In the genomic region with DNA sequence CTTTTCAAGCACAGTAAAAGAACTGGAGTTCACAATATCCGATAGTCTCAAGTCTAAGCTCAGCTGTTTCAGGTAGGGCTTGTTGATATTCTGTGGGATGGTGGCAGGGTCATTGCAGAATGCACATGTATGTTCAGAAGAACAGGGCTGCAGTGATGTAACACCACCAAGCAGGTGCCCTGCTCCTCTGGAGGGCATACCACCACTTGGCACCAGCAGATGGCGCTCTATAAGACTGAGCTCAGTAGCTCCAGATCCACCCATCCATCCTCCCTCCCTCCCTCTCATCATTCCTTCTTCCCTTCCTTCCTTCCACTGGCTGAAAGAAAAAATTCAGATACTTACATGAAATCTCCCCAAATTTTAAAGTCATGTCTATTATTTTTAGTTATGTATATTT, we compare ENCODE assay signal across 7 mouse cellular contexts.
DNase-seq lines count a peak whose midpoint lies in the region; ATAC-seq and TF ChIP-seq lines count a peak whose summit lies in the region.

No protein-coding gene starts in this region.

- H3K27me3 ChIP-seq in ES-Bruce4 (ENCODE audit: control insufficient read depth, insufficient read depth, low read length, poor library complexity, severe bottlenecking) = no peaks in the 10 kb centered on the region
- peaks cover 9% of the 10 kb centered on the region; the same call in 1 of the 2 replicates for H3K27me3 ChIP-seq in embryonic facial prominence, embryonic 14.5 days (replicated peaks; ENCODE audit: control insufficient read depth, insufficient read depth, low read length)

- peaks cover 3% of the 10 kb centered on the region for H3K4me1 ChIP-seq in ES-Bruce4 (ENCODE audit: control insufficient read depth, insufficient read depth, low read length)
- H3K4me1 ChIP-seq in embryonic facial prominence, embryonic 14.5 days (ENCODE audit: control insufficient read depth, insufficient read depth, low read length) = no peaks in the 10 kb centered on the region
- peaks cover under 1% of the 10 kb centered on the region; the same call in 1 of the 2 replicates for H3K4me1 ChIP-seq in lung, adult 2 months (ENCODE audit: control insufficient read depth, insufficient read depth, low read length)

- TF ChIP-seq POLR2A in ES-Bruce4 (IDR thresholded peaks at IDR 0.05; ENCODE audit: insufficient read depth, low read length) = no peak
- no peak for TF ChIP-seq POLR2A in lung, adult 2 months (IDR thresholded peaks at IDR 0.05; ENCODE audit: borderline replicate concordance, extremely low read depth, low read depth, low read length)

- ATAC-seq in embryonic facial prominence, embryonic 14.5 days (ENCODE audit: low read depth) = 0 out of 2 replicates have a peak, but pooled peaks have one; percentile 41

- TF ChIP-seq EP300 in ES-Bruce4 (IDR thresholded peaks at IDR 0.05; ENCODE audit: insufficient read depth, low read depth, low read length) = no peak

- no peak overlapping the region for H3K9ac ChIP-seq in ES-Bruce4 (ENCODE audit: low read depth, poor library complexity, severe bottlenecking)
- H3K9ac ChIP-seq in embryonic facial prominence, embryonic 14.5 days (ENCODE audit: low read depth, low read length) = no peak overlapping the region

- peak; percentile 93 for TF ChIP-seq CTCF in ES-Bruce4 (IDR thresholded peaks at IDR 0.05; ENCODE audit: low read depth, low read length)
- TF ChIP-seq CTCF in lung, adult 2 months (IDR thresholded peaks at IDR 0.05; ENCODE audit: insufficient read depth, low read length) = peak; percentile 89

- H3K9me3 ChIP-seq in ES-Bruce4 (replicated peaks; ENCODE audit: control insufficient read depth, insufficient read depth, low read length, poor library complexity, severe bottlenecking) = no peaks in the 10 kb centered on the region
- no peaks in the 10 kb centered on the region for H3K9me3 ChIP-seq in embryonic facial prominence, embryonic 14.5 days (ENCODE audit: control insufficient read depth, low read length)

- no peak overlapping the region for H3K4me3 ChIP-seq in ES-Bruce4 (ENCODE audit: low read depth, low read length)
- no peak overlapping the region for H3K4me3 ChIP-seq in embryonic facial prominence, embryonic 14.5 days (ENCODE audit: low read depth, low read length)
- no peak overlapping the region for H3K4me3 ChIP-seq in lung, adult 2 months (replicated peaks; ENCODE audit: extremely low read depth, low read depth, low read length)

- H3K27ac ChIP-seq in ES-Bruce4 (ENCODE audit: insufficient read depth, low read length) = no peak overlapping the region
- H3K27ac ChIP-seq in embryonic facial prominence, embryonic 14.5 days (replicated peaks; ENCODE audit: low read depth, low read length) = no peak overlapping the region

- DNase-seq in layer of hippocampus, adult 11-12 months (ENCODE audit: low spot score) = peak; percentile 59
- no peak for DNase-seq in layer of hippocampus, postnatal 36 days
- DNase-seq in adrenal gland, postnatal 36 days = peak; percentile 66 to 75
- no peak for DNase-seq in embryonic facial prominence, embryonic 14.5 days (ENCODE audit: low spot score)
- no peak for DNase-seq in lung, adult 2 months
- DNase-seq in right cerebral cortex, postnatal 4 days = peak; percentile 71

- peaks cover 3% of the 10 kb centered on the region; the same call in 1 of the 2 replicates for H3K36me3 ChIP-seq in ES-Bruce4 (ENCODE audit: control insufficient read depth, insufficient read depth, low read length, poor library complexity, severe bottlenecking)
- H3K36me3 ChIP-seq in embryonic facial prominence, embryonic 14.5 days (ENCODE audit: control insufficient read depth, insufficient read depth, low read length) = peaks cover 11% of the 10 kb centered on the region; the same call in 1 of the 2 replicates

- no peak overlapping the region for H3K4me2 ChIP-seq in embryonic facial prominence, embryonic 14.5 days (ENCODE audit: low read depth, low read length)

- WGBS in embryonic facial prominence, embryonic 14.5 days = 56% methylated on average over 2 of the region's 2 CpGs
- WGBS in lung, adult 2 months = 65% methylated on average over 2 of the region's 2 CpGs

Comparison
In these comparisons a context has a peak if more than half of its experiments do, and no peak if none do; other contexts are left out.
1. DNase-seq: peak in layer of hippocampus, adult 11-12 months (single experiment), adrenal gland, postnatal 36 days (2 of 2) and right cerebral cortex, postnatal 4 days (single experiment); none in layer of hippocampus, postnatal 36 days (0 of 2), embryonic facial prominence, embryonic 14.5 days (single experiment) and lung, adult 2 months (single experiment).